Mouse (Mus musculus) MEL (cell line): Measurements from ENCODE around the gene Pgap1. TPM values are rescaled to one million over a fixed set of nuclear protein-coding genes. Genes with fewer than 3 reads are reported as not detected.

Experiments
- BHLHE40 ChIP-seq: IDR thresholded peaks from 2 replicates; pipeline ENCODE4 v1.6.1; 2012; ENCODE audit warnings: low read depth, mild to moderate bottlenecking, inconsistent platforms, low read length, improper control_type of control experiment, borderline replicate concordance
- E2F4 ChIP-seq: IDR thresholded peaks from 2 replicates; pipeline ENCODE4 v1.6.1; 2011; ENCODE audit warnings: low read depth, low read length, improper control_type of control experiment, borderline replicate concordance
- ETS1 ChIP-seq: IDR thresholded peaks from 2 replicates; pipeline ENCODE4 v1.6.1; 2012; ENCODE audit warnings: low read depth, mild to moderate bottlenecking, inconsistent platforms, low read length, improper control_type of control experiment, moderate library complexity
- GABPA ChIP-seq: IDR thresholded peaks from 2 replicates; pipeline ENCODE4 v1.6.1; 2012; ENCODE audit warnings: low read depth, mild to moderate bottlenecking, inconsistent platforms, low read length, improper control_type of control experiment, moderate library complexity
- JUND ChIP-seq: IDR thresholded peaks from 2 replicates; pipeline ENCODE4 v1.6.1; 2011; ENCODE audit warnings: low read depth, mild to moderate bottlenecking, improper control_type of control experiment, low read length
- MAFK ChIP-seq: IDR thresholded peaks from 2 replicates; pipeline ENCODE4 v1.6.1; 2011; ENCODE audit warnings: low read depth, mild to moderate bottlenecking, low read length, improper control_type of control experiment, borderline replicate concordance
- NELFE ChIP-seq: IDR thresholded peaks from 2 replicates; pipeline ENCODE4 v1.6.1; 2011; ENCODE audit warnings: low read depth, low read length, improper control_type of control experiment
- POLR2A ChIP-seq, 2 experiments: IDR thresholded peaks; 2 replicates each; pipeline ENCODE4 v1.6.1; 2011 to 2012; ENCODE audit warnings: low read length in 2 of 2, mild to moderate bottlenecking in 2 of 2, control low read depth in 1 of 2, improper control_type of control experiment in 1 of 2, low read depth in 1 of 2, moderate library complexity in 1 of 2; ENCODE audit not compliant: control insufficient read depth in 1 of 2, insufficient read depth in 1 of 2, poor library complexity in 1 of 2
- POLR2AphosphoS5 ChIP-seq: IDR thresholded peaks from 2 replicates; pipeline ENCODE4 v1.6.1; 2012; ENCODE audit warnings: low read depth, borderline replicate concordance, mild to moderate bottlenecking, inconsistent platforms, low read length, moderate library complexity, mixed read lengths
- SMC3 ChIP-seq: IDR thresholded peaks from 2 replicates; pipeline ENCODE4 v1.6.1; 2011; ENCODE audit warnings: low read depth, low read length, improper control_type of control experiment
- TAL1 ChIP-seq: IDR thresholded peaks from 2 replicates; pipeline ENCODE4 v1.6.1; 2012; ENCODE audit warnings: mild to moderate bottlenecking, inconsistent platforms, low read length, moderate library complexity, mixed read lengths
- TBP ChIP-seq: IDR thresholded peaks from 2 replicates; pipeline ENCODE4 v1.8.0; 2011; ENCODE audit warnings: low read depth, low read length, improper control_type of control experiment
- ZC3H11A ChIP-seq: IDR thresholded peaks from 2 replicates; pipeline ENCODE4 v1.6.1; 2012; ENCODE audit warnings: low read depth, mild to moderate bottlenecking, inconsistent platforms, low read length, improper control_type of control experiment
- ZNF384 ChIP-seq: IDR thresholded peaks from 2 replicates; pipeline ENCODE4 v1.6.1; 2012; ENCODE audit warnings: low read depth, mild to moderate bottlenecking, inconsistent platforms, low read length, improper control_type of control experiment
- polyA plus RNA-seq, 2 experiments: library from polyadenylated mRNA; stranded (reverse) in 1 of 2; unstranded in 1 of 2; fragments of >175 nt in 1 of 2; fragments of >200 nt in 1 of 2; gene quantifications; 2 replicates each; pipeline versions ENCODE4 v1.2.1 to v1.2.4; 2012; ENCODE audit warnings: low replicate concordance in 2 of 2, low read depth in 1 of 2; ENCODE audit not compliant: insufficient read length in 2 of 2, insufficient read depth in 1 of 2, missing spikeins in 1 of 2
- total RNA-seq: library from RNA; depleted of rRNA; stranded (reverse); fragments of 300-350 nt; gene quantifications from 2 replicates; pipeline ENCODE4 v1.2.3, GENCODE M21; 2012; rRNA removed

Pgap1 gene
- total and polyA plus RNA-seq, 3 experiments, result not detected

GRCm38 (mm10) chr1:54438340-54439079, 119.0 kb downstream of the Pgap1 start, which contains the start of gene Gtf3c3 (continued):
- TF ChIP-seq E2F4 (no peak), ZC3H11A (no peak), MAFK (no peak), POLR2AphosphoS5 (no peak), JUND (no peak), TBP (peak; percentile 86), BHLHE40 (no peak), ZNF384 (no peak), GABPA (no peak), NELFE (peak; percentile 83), SMC3 (no peak), TAL1 (no peak), POLR2A (IDR thresholded peaks at IDR 0.05; ENCODE audit: control insufficient read depth in 1 of 2, insufficient read depth in 1 of 2, low read depth in 1 of 2, low read length in 2 of 2, poor library complexity in 1 of 2) (peak; percentile 72 to 86), ETS1 (no peak)

Other genes with a start within 250 kb of the Pgap1 start
- 12.1 and 13.7 TPM in 2 replicates for gene Gtf3c3, start 118.7 kb downstream of the Pgap1 start, total RNA-seq
- gene Gtf3c3, start 118.7 kb downstream of the Pgap1 start, polyA plus RNA-seq, result 10 to 100 TPM in 1 of 2 experiments, not detected in 1; 13.8 TPM